Mouse (Mus musculus): ENCODE data around the gene Nans. TPM values are rescaled to one million over a fixed set of nuclear protein-coding genes. Genes with fewer than 3 reads are reported as not detected.

Nans gene
- 111 and 114 TPM in 2 replicates for polyA plus RNA-seq (2015; fragmentation: Nextera tagmentation; extraction: Ambion mirVana)

DNA sequence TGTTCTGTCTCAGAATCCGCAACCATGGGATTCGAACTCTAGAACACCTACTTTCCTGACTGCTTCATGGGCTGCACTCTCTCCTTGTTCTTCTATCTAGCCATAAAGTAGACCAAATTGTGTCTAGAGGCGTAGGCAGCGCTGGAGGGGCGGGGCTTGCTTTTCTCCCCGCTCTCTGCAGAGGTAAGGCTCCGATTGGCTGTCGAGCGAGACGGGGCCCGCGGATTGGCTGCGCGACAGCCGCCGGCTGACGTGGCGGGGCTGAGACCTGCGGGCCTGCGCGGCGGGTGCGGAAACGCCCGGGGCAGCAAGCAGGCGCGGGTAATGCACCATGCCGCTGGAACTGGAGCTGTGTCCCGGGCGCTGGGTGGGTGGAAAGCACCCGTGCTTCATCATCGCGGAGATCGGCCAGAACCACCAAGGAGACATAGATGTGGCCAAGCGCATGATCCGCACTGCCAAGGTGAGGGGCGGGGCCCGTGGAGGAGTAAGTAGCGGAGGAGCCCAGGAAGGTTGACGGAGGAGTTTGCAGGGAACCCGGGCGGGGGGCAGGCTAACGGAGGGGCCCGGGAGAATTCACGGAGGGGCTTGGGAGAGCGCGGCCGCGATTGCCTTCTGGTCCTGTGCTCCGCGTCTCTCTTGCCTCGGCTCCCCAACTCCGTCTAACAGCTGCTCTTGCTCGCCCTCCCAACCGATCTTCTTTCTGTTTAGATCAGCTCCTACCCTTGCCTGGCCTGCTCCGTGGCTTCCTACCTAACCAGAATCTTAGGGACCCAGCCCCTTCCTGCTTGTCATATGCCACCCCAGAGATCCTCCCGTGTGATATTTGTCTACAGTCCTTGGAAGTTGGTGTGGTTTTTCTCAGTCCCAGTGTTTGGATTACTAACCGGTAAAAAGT is at the start of gene Nans:
TSS of gene Nans (plus strand) at position 221 of the 898 bp plus-strand sequence.
- DNase-seq (ENCODE audit: low spot score) = peak; percentile 96

DNA sequence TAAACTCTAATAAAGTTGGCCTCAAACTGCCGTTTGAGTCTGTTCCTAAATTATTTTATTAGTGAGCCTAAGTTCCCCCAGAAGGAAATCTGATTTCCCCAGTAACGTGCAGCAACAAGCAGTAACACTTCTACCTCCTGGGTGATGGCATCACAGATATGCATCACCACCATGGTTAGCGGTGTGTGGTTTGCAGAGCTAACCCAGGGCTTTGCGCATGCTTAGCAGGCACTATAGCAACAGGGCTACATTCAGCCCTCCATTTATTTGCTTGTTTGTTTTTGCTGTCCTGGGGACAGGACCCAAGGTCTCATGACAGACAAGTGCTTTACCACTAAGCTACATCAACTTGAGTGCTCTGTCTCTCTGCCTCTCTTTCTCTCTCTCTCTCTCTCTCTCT is 46.5 kb upstream of the Nans start:
- peak; percentile 54 for DNase-seq (ENCODE audit: low spot score)

DNA sequence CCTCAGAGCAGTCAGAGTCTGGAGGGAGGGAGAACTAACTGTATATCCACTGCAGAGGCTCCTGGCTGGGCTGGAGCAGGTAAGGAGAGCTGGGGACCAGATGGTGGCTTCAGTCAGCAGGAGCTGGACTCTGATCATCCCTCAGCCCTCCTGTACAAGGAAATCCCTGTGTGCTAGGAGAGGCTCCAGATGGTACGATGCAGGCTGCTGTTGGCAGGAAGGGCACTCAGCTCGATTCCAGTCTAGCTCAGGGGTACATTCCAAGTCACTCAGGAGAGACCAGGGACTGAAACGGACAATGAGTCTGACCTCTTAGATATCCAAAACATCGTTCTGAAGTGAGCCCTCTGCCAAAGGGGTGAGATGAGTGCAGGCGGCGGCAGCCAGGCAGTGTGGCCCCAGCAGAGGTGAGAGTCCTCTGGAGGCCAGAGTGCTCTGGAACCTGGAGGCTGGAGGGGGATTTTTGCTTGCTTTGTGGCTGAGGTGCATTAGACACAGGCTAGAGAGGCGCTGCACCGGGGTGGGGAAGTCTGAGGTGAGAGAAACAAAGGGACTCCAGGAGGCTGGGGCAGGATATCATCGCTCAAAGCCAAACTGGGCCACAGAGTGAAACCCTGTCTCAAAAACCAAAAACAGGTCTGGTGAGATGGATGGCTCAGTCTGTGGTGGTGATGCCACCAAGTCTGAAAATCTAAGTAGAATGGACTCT is 43.7 kb upstream of the Nans start:
- peak; percentile 33 for DNase-seq (ENCODE audit: low spot score)

DNA sequence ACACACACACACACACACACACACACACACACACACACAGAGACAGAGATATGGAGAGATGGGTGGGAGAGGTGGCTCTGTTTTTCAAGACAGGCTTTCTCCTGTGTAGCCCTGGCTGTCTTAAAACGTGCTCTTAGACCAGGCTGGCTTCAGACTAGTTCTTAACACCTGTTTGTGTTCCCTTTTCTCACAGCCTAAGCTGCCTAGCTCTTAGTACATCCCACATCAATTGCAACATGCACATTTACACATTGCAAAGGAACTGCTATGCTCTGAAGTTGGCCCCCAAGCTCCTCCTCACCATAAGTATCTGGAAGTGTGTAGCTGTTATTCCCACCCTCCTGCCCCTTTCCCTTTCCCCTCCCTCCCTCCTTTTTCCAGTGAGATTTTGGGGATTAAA is 41.6 kb upstream of the Nans start:
- DNase-seq (ENCODE audit: low spot score) = peak; percentile 71

DNA sequence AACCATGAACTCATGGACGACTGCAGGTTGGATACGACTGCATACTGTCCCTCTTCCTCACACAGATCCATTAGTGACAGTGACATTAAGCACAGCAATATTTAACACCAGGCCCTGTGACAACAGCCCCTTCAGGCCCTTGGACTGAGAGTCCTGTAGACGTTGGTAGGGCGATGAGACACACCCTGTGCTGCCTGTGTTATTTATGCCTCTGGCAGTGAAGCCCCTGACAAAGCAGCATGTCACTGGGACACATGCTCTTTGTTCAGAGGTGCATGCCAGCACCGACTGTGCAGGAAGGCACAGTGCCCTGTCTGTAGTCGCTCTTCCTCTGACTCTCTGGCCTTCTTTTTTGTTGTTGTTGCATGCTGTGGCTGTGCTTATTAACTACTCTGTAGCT is 40.2 kb upstream of the Nans start:
- DNase-seq (ENCODE audit: low spot score) = peak; percentile 31

DNA sequence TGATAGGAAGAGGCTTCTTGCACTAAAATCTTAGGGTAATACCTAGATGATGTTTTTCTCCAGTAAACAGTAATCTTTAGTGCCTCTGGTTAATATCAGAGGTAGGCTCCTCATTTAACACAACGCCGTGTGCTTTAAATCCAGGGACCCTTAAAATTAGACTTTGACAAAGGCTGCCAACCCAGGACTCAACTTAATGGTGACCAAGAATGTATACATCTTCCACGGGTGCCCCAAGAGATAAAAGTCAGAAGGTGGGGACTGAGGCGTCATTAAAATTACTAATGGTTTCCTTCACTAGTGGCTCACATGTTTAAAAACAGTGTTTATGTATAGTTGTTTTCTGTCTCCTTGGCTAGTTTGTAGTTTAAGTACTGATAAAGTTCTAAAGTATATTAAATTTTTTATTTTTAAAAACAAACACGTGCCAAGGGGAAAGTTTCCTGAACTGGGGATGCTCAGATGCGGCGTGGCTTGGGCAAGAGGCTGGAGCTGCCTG is 39.0 kb upstream of the Nans start:
- DNase-seq (ENCODE audit: low spot score) = no peak

DNA sequence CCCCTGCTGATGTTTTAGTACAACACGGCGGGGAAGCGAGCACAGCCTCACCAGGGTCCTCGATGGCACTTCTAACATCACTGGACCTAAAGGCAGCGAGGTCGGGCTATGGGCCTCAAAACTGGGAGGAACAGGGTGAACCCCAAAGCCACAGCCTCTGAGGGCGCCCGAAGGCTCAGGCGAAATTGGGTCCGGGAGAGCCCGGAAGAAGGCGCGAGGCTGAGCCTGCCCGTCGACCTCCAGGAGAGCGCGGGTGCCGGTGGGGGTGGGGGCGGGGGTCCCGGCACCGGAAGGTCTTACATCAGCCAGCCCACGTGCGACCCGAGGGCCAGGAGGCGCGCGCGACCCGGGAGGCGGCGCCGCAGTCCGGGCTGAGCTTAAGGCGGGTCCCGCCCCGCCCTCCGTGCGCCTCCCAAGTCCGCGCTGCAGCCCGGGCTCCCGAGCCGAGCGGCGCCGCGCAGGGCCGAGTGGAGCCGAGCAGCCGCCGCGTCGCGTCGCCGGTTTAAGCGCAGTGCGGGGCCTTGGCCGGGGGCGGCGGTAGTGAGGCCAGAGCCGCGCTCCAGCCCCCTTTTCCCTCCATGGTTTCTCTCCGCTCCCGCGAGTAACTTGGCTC is 38.4 kb upstream of the Nans start, which contains the start of gene Anp32b:
TSS of gene Anp32b (plus strand) at position 384 of the 613 bp plus-strand sequence.
- DNase-seq (ENCODE audit: low spot score) = peak; percentile 95

DNA sequence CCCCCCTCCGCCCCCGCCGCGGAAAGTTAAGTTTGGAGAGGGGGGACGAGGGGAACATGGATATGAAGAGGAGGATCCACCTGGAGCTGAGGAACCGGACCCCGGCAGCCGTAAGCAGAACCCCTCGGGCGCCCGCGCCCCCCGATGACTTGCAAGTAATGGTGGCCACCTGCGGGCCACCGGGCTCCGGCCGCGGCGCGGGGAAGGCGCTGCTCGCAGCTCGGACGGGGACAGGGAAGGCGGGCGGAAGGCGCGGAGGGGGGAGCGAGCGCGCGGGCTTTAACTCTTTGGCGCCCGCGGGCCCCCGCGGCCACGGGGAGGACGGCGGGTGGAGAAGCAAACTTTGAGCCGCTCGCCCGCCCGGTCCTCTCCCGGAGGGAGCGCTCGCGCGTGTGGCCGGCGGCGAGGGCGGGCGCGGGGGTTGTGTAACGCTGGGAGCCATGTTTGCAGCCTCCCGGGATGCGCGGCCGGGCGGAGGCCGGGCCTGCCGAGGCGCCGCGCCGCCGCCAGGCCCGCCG is 37.7 kb upstream of the Nans start:
- peak; percentile 70 for DNase-seq (ENCODE audit: low spot score)

DNA sequence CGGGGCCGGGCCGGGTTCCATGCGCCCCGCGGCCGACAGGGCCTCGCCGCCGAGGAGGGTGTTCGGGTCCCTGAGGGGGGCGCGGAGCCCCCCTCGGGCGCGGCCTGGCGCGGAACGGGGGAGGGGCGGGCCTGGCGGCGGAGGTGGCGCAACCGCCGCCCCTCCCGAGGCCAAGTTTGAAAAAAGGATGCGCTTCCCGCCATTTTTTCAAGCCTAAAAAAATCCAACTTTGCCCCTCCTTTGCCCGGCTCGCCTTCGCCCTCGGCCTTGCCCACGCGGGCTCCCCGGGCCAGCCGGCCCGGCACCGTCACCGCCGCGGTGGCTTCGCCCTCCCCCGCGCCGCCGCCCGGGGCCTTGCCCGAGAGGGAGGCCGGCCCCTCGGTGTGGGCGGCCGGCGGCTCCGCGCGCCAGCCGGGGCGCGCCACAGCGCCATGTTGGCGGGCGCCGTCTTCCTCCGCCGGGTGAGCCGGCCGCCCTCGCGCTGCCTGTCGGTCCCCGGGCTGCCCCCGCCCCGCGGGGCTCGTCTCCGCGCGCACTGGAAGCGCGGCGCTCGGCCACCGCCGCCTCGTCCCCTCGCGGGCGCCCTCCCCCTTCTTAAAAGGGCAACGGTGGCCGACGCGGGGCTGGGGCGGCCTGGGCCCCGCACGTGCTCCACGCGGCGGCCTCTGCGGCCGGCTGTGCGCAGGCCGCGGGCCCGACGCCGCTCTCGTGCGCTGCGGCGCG is 37.1 kb upstream of the Nans start:
- DNase-seq (ENCODE audit: low spot score) = peak; percentile 66

DNA sequence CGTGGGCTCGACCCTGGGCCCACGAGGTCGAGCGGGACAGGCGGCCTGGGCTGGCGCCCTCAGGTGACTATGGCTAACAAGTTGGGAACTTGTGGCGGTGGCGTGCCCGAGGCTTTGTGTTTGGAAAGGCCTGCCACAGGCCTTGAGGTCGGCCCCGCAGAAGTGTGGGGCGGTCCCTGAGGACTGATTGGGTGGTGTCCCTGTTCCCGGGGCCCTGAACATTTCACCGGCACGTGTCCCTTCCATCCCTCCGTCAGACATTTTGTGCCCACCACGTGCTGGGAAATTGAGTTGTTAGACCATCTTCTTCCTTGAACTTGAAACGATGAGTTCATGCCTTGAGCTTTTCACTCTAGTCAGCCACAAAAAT is 36.6 kb upstream of the Nans start:
- DNase-seq (ENCODE audit: low spot score) = peak; percentile 63

DNA sequence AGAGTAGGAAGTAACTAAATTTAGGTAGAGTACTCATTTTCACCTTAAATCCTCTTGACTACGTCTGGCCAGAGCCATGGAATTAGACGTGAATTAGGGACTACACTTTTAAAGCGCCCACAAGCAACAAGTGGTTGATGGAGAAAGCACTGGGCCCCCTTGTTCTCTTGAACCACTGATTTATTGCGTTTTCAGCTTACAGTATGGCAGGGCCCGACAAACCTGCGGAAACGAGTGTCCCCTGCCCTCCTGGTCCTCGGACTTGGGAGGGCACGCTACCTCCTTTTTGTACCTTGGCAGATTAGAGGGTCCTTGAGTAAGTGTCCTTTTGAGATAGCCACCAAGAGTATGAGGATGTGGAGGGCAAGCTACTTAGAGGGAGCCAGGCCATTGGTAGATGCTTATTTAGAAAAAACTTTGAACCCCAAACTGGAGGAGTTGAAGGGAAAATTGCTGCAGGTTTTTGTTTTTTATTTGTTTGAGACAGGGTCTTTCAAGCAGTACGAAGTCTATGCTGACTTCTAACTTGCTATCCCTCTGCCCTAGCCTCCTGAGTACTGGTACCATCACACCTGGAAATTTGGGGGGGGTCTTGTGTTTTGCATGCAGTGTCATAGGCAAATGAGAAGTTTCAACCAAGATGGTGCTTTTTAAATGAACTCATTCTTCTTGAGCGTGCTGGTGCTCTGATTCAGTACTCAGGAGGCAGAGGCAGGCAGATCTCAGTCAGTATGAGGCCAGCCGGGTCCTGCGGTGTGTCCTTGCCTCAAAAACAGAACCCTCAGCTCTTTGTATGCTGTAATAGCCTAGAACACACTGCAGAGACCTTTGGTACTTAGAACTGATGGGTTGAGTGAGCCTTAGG is 36.0 kb upstream of the Nans start:
- peak; percentile 13 for DNase-seq (ENCODE audit: low spot score)

DNA sequence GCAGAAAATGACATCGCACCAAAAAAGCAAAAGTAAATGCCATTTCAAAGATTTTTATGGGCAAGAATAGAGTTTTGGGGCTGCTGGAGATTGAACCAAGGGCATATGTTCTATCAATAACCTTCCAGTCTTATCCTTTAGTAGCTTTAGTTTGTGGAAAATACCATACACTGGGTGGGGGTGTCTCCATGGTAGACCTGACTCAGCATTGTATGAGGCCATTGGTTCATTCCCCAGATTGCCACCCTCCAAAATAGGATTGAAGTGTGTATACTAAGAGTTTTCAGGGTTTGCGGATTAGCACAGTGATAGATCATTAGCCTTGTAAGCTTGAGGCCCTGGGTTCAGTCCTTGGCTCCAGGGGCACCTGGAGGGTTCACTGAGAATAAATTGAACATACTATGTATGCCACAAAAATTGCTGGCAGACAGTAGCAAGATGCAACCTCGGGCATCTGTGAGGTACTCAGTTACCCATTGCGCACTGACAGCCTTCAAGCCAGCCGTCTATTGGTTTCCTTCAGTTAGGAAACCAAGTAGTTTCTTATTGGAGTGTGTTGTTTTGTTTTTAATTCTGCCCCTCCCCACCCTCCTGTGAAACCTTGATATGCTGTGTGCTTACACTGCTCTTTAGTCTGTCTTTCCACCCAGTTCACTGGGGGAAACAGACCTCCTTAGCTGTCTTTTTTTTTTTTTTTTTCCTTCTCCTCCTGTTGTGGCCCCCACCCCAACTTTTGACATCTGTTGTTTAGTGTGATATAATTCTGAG is 34.8 kb upstream of the Nans start:
- DNase-seq (ENCODE audit: low spot score) = peak; percentile 25

DNA sequence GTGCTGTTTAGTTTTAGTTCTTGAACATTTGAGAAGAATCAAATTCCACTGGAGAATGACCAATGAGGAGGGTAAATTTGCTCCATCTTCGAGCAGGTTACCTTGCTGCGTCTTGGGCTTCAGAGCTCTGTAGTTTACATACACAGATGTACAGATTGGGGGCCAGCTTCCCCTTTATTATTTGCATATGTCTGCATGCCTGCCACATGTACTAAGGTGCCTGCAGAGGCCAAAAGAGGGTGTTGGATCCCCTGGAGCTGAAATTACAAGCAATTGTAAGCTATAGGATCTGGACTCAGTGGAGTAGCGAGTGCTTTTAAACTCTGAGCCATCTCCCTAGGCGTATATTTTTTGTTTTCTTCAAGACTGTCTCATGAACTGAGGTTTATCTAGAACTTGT is 32.3 kb upstream of the Nans start:
- DNase-seq (ENCODE audit: low spot score) = no peak

DNA sequence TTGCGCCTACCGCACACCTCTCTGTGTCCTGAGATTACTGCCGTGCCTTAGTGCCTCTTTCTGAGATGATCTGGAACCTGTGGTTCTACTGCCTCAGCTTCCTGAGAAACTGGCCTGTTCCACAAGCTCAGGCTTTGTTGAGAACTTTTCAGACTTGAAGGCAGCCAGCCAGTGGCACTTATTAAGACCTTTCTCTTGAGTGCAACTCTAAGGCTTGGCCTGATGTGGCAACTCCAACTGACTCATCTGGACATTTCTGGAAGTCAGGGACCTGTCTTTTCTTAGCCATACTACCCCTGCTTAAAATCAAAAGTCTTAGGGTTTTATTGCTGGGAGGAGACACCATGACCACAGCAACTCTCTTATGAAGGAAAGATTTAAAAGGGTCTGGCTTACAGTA is 31.9 kb upstream of the Nans start:
- DNase-seq (ENCODE audit: low spot score) = no peak

DNA sequence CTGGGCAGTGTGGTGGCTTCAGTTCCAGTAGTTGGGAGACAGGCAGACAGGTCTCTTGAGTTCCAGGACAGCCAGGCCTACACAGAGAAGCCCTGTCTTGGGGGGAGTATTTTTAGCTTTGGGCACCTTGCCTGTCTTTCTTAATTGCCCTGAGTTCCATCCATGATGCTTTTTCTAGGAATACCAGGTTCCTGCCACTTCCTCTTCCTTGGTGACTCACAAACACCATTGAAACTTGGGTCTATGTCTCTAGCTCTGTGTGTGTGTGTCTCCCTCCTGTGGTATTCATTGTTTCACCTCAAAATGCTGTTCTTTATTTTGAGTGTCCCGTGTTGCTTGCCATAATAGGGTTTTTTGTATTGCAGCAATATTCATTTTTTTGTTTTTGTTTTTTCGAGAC is 30.6 kb upstream of the Nans start:
- DNase-seq (ENCODE audit: low spot score) = peak; percentile 15

DNA sequence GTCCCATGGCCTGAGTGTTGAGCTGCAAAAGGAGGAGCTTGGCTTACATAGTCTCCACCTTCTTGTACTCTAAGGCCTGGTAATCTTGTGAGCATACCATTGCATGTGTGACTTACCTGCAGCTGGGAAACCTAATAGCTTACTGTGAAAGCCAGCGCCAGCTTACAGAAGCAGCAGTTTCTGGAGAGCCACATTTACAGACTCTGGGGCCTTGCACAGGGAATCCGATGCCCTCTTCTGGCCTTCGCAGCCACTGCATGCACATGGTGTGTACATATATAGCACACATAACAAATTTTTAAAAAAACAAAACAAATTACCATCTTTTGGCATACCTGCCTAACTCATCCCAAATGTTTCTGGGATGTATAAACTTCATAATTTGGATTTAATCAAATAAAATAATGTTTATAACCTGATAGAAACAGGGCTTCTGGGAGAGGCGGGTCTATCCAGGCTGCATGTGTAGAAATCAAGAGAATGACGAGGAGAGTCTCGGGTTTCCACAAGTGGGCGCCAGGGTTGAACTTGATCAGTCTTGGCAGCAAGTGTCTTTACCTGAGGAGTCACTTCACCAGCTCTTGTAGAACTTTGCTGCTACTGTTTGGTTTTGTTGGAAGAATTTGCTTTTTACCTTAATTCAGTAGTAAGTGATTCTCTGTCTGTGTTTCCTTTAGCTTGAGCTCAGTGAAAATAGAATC is 25.8 kb upstream of the Nans start:
- DNase-seq (ENCODE audit: low spot score) = peak; percentile 77

DNA sequence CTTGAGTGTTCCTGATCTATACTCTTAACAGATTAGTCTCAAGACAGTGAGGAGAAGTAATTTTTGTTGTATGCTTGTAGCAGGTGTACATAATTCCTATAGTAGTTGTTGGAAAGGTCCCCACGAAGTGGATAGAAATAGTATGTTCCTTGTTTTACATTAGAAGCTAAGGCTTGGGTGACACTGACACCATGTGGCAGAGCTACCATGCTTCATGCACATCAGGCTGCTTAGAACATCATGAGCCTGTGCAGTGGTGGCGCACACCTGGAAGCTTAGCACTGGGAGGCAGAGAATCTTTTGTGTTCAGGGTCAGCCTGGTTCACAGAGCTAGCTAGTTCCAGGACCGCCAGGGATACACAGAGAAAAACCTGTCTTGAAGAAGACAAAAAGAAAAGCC is 23.3 kb upstream of the Nans start:
- no peak for DNase-seq (ENCODE audit: low spot score)

DNA sequence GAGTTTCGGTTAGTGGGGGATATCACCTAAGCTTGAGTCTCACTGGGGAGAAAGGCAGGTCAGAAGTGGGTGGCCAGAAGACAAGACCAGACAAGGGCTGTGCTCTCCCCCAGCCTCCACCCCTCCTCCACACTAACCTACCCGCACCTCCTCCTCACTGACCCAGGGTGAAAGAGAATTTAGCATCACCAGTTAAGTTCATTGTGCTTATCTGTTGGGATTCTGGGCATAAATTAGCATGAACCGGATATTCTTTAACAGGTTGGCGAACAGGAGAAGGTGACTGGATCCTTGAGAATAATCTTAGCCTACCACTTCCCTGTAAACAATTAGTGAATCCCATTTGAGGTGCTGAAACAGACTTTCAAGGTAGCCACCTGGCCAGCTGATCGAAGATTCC is 13.9 kb upstream of the Nans start:
- no peak for DNase-seq (ENCODE audit: low spot score)

DNA sequence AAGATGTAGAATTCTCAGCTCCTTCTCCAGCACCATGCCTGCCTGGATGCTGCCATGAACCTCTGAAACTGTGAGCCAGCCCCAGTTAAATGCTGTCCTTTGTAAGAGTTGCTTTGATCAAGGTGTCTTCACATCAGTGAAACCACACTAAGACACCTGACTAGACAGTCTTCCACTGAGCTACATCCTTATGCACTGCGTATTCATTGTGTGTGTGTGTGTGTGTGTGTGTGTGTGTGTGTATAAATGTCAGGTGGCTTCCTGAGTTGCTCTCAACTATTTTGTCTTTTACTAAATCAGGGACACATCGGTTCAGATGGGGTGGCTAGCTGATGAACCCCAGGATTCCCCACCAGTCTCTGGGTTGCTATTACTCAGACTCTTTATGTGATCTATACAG is 10.0 kb upstream of the Nans start:
- DNase-seq (ENCODE audit: low spot score) = peak; percentile 14

Data from thymus, postnatal 0 days (tissue).